Mouse (Mus musculus) liver, embryonic 11.5 days (tissue): ENCODE measurements around the gene Lilra6. TPM values are rescaled to one million over a fixed set of nuclear protein-coding genes. Genes with fewer than 3 reads are reported as not detected.
"Not testable (repeated sequence)": the region's sequence is repeated elsewhere in the genome, so short reads cannot be mapped to it uniquely, and the experiment has no call there.

Source experiments
- ATAC-seq: fragments of 200-750 bp; cut with Nextera tagmentation; replicated peaks from 2 replicates; pipeline ENCODE4 v1.8.0; 2017; ENCODE audit warnings: moderate number of reproducible peaks, mild to moderate bottlenecking, moderate TSS enrichment, moderate library complexity; ENCODE audit not compliant: low FRiP score
- DNase-seq: peaks from one replicate; pipeline ENCODE4 v3.0.0-alpha.2; 2017; ENCODE audit warnings: low spot score
- H3K27ac ChIP-seq: fragments of 300-500 bp; sonication (generic); 2 replicates; pipeline ENCODE4 v1.5.1; 2014; ENCODE audit warnings: mild to moderate bottlenecking, low read depth, low read length, control low read depth
- H3K27me3 ChIP-seq: fragments of 300-500 bp; sonication (generic); replicated peaks from 2 replicates; pipeline ENCODE4 v1.6.1; 2014; ENCODE audit warnings: low read length, mixed read lengths; ENCODE audit not compliant: control insufficient read depth, insufficient read depth
- H3K36me3 ChIP-seq: fragments of 300-500 bp; sonication (generic); 2 replicates; pipeline ENCODE4 v1.6.1; 2014; ENCODE audit warnings: mild to moderate bottlenecking, low read length, moderate library complexity, mixed read lengths; ENCODE audit not compliant: control insufficient read depth, insufficient read depth
- H3K4me1 ChIP-seq: fragments of 300-500 bp; sonication (generic); replicated peaks from 2 replicates; pipeline ENCODE4 v1.6.1; 2014; ENCODE audit warnings: low read length, mixed read lengths; ENCODE audit not compliant: control insufficient read depth, insufficient read depth
- H3K4me2 ChIP-seq: fragments of 300-500 bp; sonication (generic); 2 replicates; pipeline ENCODE4 v1.6.1; 2014; ENCODE audit warnings: mild to moderate bottlenecking, control low read depth, moderate library complexity
- H3K4me3 ChIP-seq: fragments of 300-500 bp; sonication (generic); 2 replicates; pipeline ENCODE4 v1.5.1; 2014; ENCODE audit warnings: low read depth, low read length, control low read depth
- H3K9ac ChIP-seq: fragments of 300-500 bp; sonication (generic); 2 replicates; pipeline ENCODE4 v1.6.1; 2014; ENCODE audit warnings: low read depth, low read length, control low read depth
- H3K9me3 ChIP-seq: fragments of 300-500 bp; sonication (generic); 2 replicates; pipeline ENCODE4 v1.6.1; 2016; ENCODE audit warnings: low read length, inconsistent platforms, mixed read lengths; ENCODE audit not compliant: control insufficient read depth
- whole genome bisulfite sequencing: fragments of 180-500 bp; shearing (Covaris S2); extraction: QIAGEN DNeasy Blood & Tissue Kit; methylation state at CpG from one replicate; pipeline ENCODE4 v1.1.7; 2014; 5-methylcytosine and 5-hydroxymethylcytosine counted together
- polyA plus RNA-seq: library from polyadenylated mRNA; unstranded; fragments of >200 nt; fragmentation: Nextera tagmentation; extraction: Ambion mirVana; gene quantifications from 2 replicates; pipeline ENCODE4 v1.2.1, GENCODE M21; 2014

Lilra6 gene
- polyA plus RNA-seq, 1 experiment from 2014 or later, result 0.23 TPM

GRCm38 (mm10) chr7:3903704-3904103 is 11.6 kb downstream of the Lilra6 start:
- Histone ChIP-seq H3K4me3 (no peak overlapping the region), H3K4me2 (no peak overlapping the region), H3K4me1 (no peaks in the 10 kb centered on the region), H3K27ac (no peak overlapping the region), H3K9ac (no peak overlapping the region), H3K9me3 (no peaks in the 10 kb centered on the region), H3K27me3 (no peaks in the 10 kb centered on the region), H3K36me3 (no peaks in the 10 kb centered on the region)
- ATAC-seq, result no peak
- WGBS, result 14% methylated on average over 1 of the region's 1 CpGs
- DNase-seq, result no peak

DNA sequence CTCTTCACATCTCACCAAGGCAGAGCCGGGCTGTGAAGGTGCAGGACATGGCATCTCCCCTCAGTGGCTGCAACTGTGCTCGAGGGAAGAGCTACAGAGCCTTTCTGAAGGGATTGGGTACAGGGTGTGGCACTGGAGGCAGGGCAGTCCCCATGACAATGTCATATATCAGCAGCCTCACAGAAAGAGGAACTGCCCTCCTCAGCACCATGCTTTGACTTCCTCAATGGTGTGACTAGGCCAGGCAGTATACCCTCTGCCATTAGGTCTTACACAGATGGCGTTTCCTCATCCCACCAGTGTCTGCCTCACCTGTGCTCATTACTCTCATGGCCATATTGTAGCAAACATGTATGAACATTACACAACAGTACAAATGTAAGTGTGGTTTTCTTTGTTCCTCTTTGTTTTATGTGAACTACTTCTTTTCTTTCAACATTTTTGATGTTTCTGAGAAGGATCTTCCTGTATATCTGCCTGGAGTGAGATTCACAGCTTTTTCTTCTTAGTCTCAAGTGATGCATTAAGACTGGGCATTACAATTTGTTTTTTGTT is 17.2 kb downstream of the Lilra6 start, which contains the start of gene Gm14548:
TSS of gene Gm14548 (minus strand) at position 85 of the 555 bp plus-strand sequence.
- not testable (repeated sequence) for H3K9ac ChIP-seq, H3K27me3 ChIP-seq, H3K4me1 ChIP-seq, H3K4me3 ChIP-seq, ATAC-seq, H3K27ac ChIP-seq, DNase-seq, H3K9me3 ChIP-seq, H3K4me2 ChIP-seq, H3K36me3 ChIP-seq
- 42% methylated on average over 3 of the region's 3 CpGs for WGBS

DNA sequence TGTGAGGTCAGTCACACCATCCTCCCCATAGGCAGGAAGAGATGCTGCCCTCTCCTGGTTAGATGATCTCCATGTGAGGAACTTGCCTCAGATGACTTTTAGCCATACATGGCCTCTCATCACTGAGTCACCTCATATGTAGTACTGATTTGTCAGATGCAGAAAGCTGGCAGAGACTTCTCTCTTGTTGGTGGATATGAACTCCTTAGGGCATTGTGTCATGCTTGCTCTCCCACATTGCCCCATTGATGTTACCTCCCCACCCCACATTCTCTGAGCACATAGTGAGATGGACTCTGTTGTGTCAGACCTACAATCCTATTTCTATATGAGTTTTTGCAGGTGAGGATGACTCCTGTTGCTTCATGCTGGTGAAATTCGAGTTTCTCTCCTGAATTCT is 40.3 kb downstream of the Lilra6 start:
- not testable (repeated sequence) for H3K4me3 ChIP-seq, H3K4me1 ChIP-seq, H3K36me3 ChIP-seq, H3K4me2 ChIP-seq, H3K27me3 ChIP-seq, H3K9me3 ChIP-seq, ATAC-seq, DNase-seq, H3K27ac ChIP-seq, H3K9ac ChIP-seq
- WGBS, result no CpG with 5 or more reads among the region's 1 CpGs

Other genes starting within 250 kb of the Lilra6 start
- 13.4 and 13.5 TPM in 2 replicates for gene Leng1, start 249.7 kb downstream of the Lilra6 start, polyA plus RNA-seq
- 10.0 and 12.1 TPM in 2 replicates for gene Tmc4, start 237.9 kb downstream of the Lilra6 start, polyA plus RNA-seq
- gene Tsen34, start 222.6 kb downstream of the Lilra6 start, polyA plus RNA-seq, result 103 and 106 TPM in 2 replicates
- 35.7 and 36.7 TPM in 2 replicates for gene Mboat7, start 222.0 kb downstream of the Lilra6 start, polyA plus RNA-seq
- 1,767 and 1,846 TPM in 2 replicates for gene Rps9, start 211.5 kb downstream of the Lilra6 start, polyA plus RNA-seq
- gene Pirb, start 195.1 kb downstream of the Lilra6 start, polyA plus RNA-seq, result 1.0 and 1.3 TPM in 2 replicates
- gene Gm15448, start 89.8 kb downstream of the Lilra6 start, polyA plus RNA-seq, result 0.13 TPM in 1 of 2 replicates, not detected in the other
- gene Pira2, start 70.5 kb downstream of the Lilra6 start, polyA plus RNA-seq, result 0.30 and 0.38 TPM in 2 replicates
- 0.18 and 0.21 TPM in 2 replicates for gene Gm14548, start 17.4 kb downstream of the Lilra6 start, polyA plus RNA-seq
- 1.2 and 1.7 TPM in 2 replicates for gene Lair1, start 147.7 kb upstream of the Lilra6 start, polyA plus RNA-seq
- gene Ttyh1, start 203.9 kb upstream of the Lilra6 start, polyA plus RNA-seq, result 0.58 and 0.85 TPM in 2 replicates
- 43.6 and 48.1 TPM in 2 replicates for gene Leng8, start 221.5 kb upstream of the Lilra6 start, polyA plus RNA-seq
- gene Leng9, start 234.9 kb upstream of the Lilra6 start, polyA plus RNA-seq, result 1.8 TPM in 2 replicates
- 20.0 and 22.8 TPM in 2 replicates for gene Cdc42ep5, start 249.4 kb upstream of the Lilra6 start, polyA plus RNA-seq